Mouse (Mus musculus) embryonic facial prominence, embryonic 14.5 days (tissue): ENCODE data around the gene Ltv1. TPM values are rescaled to one million over a fixed set of nuclear protein-coding genes. Genes with fewer than 3 reads are reported as not detected.
"Not testable (repeated sequence)": the region's sequence is repeated elsewhere in the genome, so short reads cannot be mapped to it uniquely, and the experiment has no call there.

Experiments
- ATAC-seq: fragments of 200-750 bp; cut with Nextera tagmentation; 2 replicates; pipeline ENCODE4 v1.8.0; 2017; ENCODE audit warnings: low read depth, moderate number of reproducible peaks, moderate TSS enrichment
- DNase-seq: peaks from one replicate; pipeline ENCODE4 v3.0.0-alpha.2; 2015; ENCODE audit warnings: low spot score
- H3K27ac ChIP-seq: fragments of 300-500 bp; sonication (generic); replicated peaks from 2 replicates; pipeline ENCODE4 v1.5.1; 2014; ENCODE audit warnings: low read depth, mild to moderate bottlenecking, low read length, moderate library complexity
- H3K27me3 ChIP-seq: fragments of 300-500 bp; sonication (generic); replicated peaks from 2 replicates; pipeline ENCODE4 v1.6.1; 2014; ENCODE audit warnings: low read length; ENCODE audit not compliant: control insufficient read depth, insufficient read depth
- H3K36me3 ChIP-seq: fragments of 300-500 bp; sonication (generic); 2 replicates; pipeline ENCODE4 v1.6.1; 2014; ENCODE audit warnings: low read length, mixed read lengths; ENCODE audit not compliant: control insufficient read depth, insufficient read depth
- H3K4me1 ChIP-seq: fragments of 300-500 bp; sonication (generic); 2 replicates; pipeline ENCODE4 v1.6.1; 2014; ENCODE audit warnings: antibody characterized with exemption, low read length; ENCODE audit not compliant: control insufficient read depth, insufficient read depth
- H3K4me2 ChIP-seq: fragments of 300-500 bp; sonication (generic); 2 replicates; pipeline ENCODE4 v1.6.1; 2014; ENCODE audit warnings: low read depth, mild to moderate bottlenecking, low read length, moderate library complexity, mixed read lengths
- H3K4me3 ChIP-seq: fragments of 300-500 bp; sonication (generic); 2 replicates; pipeline ENCODE4 v1.5.1; 2014; ENCODE audit warnings: low read depth, mild to moderate bottlenecking, low read length
- H3K9ac ChIP-seq: fragments of 300-500 bp; sonication (generic); 2 replicates; pipeline ENCODE4 v1.6.1; 2014; ENCODE audit warnings: low read depth, mild to moderate bottlenecking, low read length, moderate library complexity, mixed read lengths
- H3K9me3 ChIP-seq: fragments of 300-500 bp; sonication (generic); 2 replicates; pipeline ENCODE4 v1.6.1; 2016; ENCODE audit warnings: low read length; ENCODE audit not compliant: control insufficient read depth
- WGBS: fragments of 180-500 bp; shearing (Covaris S2); extraction: QIAGEN DNeasy Blood & Tissue Kit; methylation state at CpG from one replicate; pipeline ENCODE4 v1.1.7; 2014; 5-methylcytosine and 5-hydroxymethylcytosine counted together
- polyA plus RNA-seq: library from polyadenylated mRNA; unstranded; fragments of >200 nt; fragmentation: Nextera tagmentation; extraction: Ambion mirVana; gene quantifications from 2 replicates; pipeline ENCODE4 v1.2.1, GENCODE M21; 2014

Ltv1 gene
- polyA plus RNA-seq, 1 experiment from 2014 or later = 72.2 TPM

GRCm38 (mm10) chr10:13209506-13209905 is 16.5 kb upstream of the Ltv1 start:
- H3K27me3 ChIP-seq = no peaks in the 10 kb centered on the region
- no peak overlapping the region for H3K4me2 ChIP-seq
- peak overlapping the region; percentile 6; the same call in 1 of the 2 replicates for H3K27ac ChIP-seq
- peaks cover 4% of the 10 kb centered on the region; the same call in 1 of the 2 replicates for H3K4me1 ChIP-seq
- no peak overlapping the region for H3K9ac ChIP-seq
- DNase-seq (peak; percentile 49), ATAC-seq (no peak)
- WGBS = 57% methylated on average over 3 of the region's 3 CpGs
- no peaks in the 10 kb centered on the region for H3K9me3 ChIP-seq
- no peaks in the 10 kb centered on the region; the same call in 1 of the 2 replicates for H3K36me3 ChIP-seq
- no peak overlapping the region for H3K4me3 ChIP-seq

GRCm38 (mm10) chr10:13209061-13209460 is 16.1 kb upstream of the Ltv1 start:
- no peak for DNase-seq
- WGBS = 74% methylated on average over 4 of the region's 4 CpGs
- Histone ChIP-seq H3K4me1 (peaks cover 4% of the 10 kb centered on the region; the same call in 1 of the 2 replicates), H3K27ac (peak overlapping the region; percentile 6; the same call in 1 of the 2 replicates), H3K4me2 (no peak overlapping the region), H3K4me3 (no peak overlapping the region), H3K9me3 (no peaks in the 10 kb centered on the region), H3K9ac (no peak overlapping the region), H3K36me3 (no peaks in the 10 kb centered on the region; the same call in 1 of the 2 replicates), H3K27me3 (no peaks in the 10 kb centered on the region)
- no peak for ATAC-seq

- no peak for ATAC-seq
- no peak overlapping the region for H3K4me3 ChIP-seq
- no peak overlapping the region for H3K27ac ChIP-seq
- no peaks in the 10 kb centered on the region for H3K27me3 ChIP-seq
- H3K9me3 ChIP-seq = no peaks in the 10 kb centered on the region
- WGBS = 95% methylated on average over 6 of the region's 6 CpGs
- no peak overlapping the region for H3K9ac ChIP-seq
- H3K4me2 ChIP-seq = no peak overlapping the region
- DNase-seq = no peak
- H3K36me3 ChIP-seq = no peaks in the 10 kb centered on the region
- no peaks in the 10 kb centered on the region for H3K4me1 ChIP-seq
These were observed 8.8 kb upstream of the Ltv1 start for GRCm38 (mm10) chr10:13201741-13202293.

GRCm38 (mm10) chr10:13200862-13201261 is 7.9 kb upstream of the Ltv1 start:
- H3K36me3 ChIP-seq = no peaks in the 10 kb centered on the region
- no peak overlapping the region for H3K27ac ChIP-seq
- H3K9ac ChIP-seq = no peak overlapping the region
- no peaks in the 10 kb centered on the region for H3K27me3 ChIP-seq
- WGBS = 93% methylated on average over 3 of the region's 3 CpGs
- ATAC-seq = no peak
- H3K4me1 ChIP-seq = no peaks in the 10 kb centered on the region
- DNase-seq = no peak
- H3K4me3 ChIP-seq = no peak overlapping the region
- no peaks in the 10 kb centered on the region for H3K9me3 ChIP-seq
- no peak overlapping the region for H3K4me2 ChIP-seq

- Histone ChIP-seq H3K27me3 (no peaks in the 10 kb centered on the region), H3K36me3 (no peaks in the 10 kb centered on the region), H3K27ac (no peak overlapping the region), H3K9me3 (no peaks in the 10 kb centered on the region), H3K9ac (no peak overlapping the region), H3K4me3 (no peak overlapping the region), H3K4me1 (no peaks in the 10 kb centered on the region), H3K4me2 (no peak overlapping the region)
- no peak for ATAC-seq
- DNase-seq = no peak
- WGBS = 100% methylated on average over 1 of the region's 1 CpGs
These were observed 6.3 kb upstream of the Ltv1 start for GRCm38 (mm10) chr10:13199234-13199633.

- no peaks in the 10 kb centered on the region for H3K27me3 ChIP-seq
- peak overlapping the region; percentile 46; the same call in 1 of the 2 replicates for H3K27ac ChIP-seq
- H3K4me3 ChIP-seq = no peak overlapping the region
- H3K36me3 ChIP-seq = no peaks in the 10 kb centered on the region
- peak; percentile 92 for DNase-seq
- H3K9ac ChIP-seq = no peak overlapping the region
- peak; percentile 63; the same call in 1 of the 2 replicates for ATAC-seq
- H3K9me3 ChIP-seq = no peaks in the 10 kb centered on the region
- no peak overlapping the region for H3K4me2 ChIP-seq
- H3K4me1 ChIP-seq = peaks cover 4% of the 10 kb centered on the region
- 53% methylated on average over 8 of the region's 8 CpGs for WGBS
These were observed 4.0 kb upstream of the Ltv1 start for GRCm38 (mm10) chr10:13196872-13197507.

- 89% methylated on average over 7 of the region's 7 CpGs for WGBS
- Histone ChIP-seq H3K4me2 (peak overlapping the region; percentile 71), H3K36me3 (peaks cover 23% of the 10 kb centered on the region), H3K4me3 (peak overlapping the region; percentile 88)
- not testable (repeated sequence) for DNase-seq, ATAC-seq, H3K9ac ChIP-seq, H3K27ac ChIP-seq, H3K27me3 ChIP-seq, H3K4me1 ChIP-seq, H3K9me3 ChIP-seq
These were observed 528 bp upstream of the Ltv1 start for GRCm38 (mm10) chr10:13193496-13193895.

GRCm38 (mm10) chr10:13189881-13190280 is 3.1 kb downstream of the Ltv1 start:
- 84% methylated on average over 5 of the region's 5 CpGs for WGBS
- DNase-seq (no peak), ATAC-seq (no peak)
- H3K4me2 ChIP-seq = no peak overlapping the region
- no peak overlapping the region for H3K9ac ChIP-seq
- peaks cover 52% of the 10 kb centered on the region for H3K36me3 ChIP-seq
- peaks cover 6% of the 10 kb centered on the region for H3K4me1 ChIP-seq
- H3K27me3 ChIP-seq = no peaks in the 10 kb centered on the region
- no peak overlapping the region for H3K27ac ChIP-seq
- no peaks in the 10 kb centered on the region for H3K9me3 ChIP-seq
- no peak overlapping the region for H3K4me3 ChIP-seq

GRCm38 (mm10) chr10:13186754-13187153 is 6.2 kb downstream of the Ltv1 start:
- Histone ChIP-seq H3K27me3 (no peaks in the 10 kb centered on the region), H3K9ac (no peak overlapping the region), H3K36me3 (peaks cover 73% of the 10 kb centered on the region), H3K9me3 (no peaks in the 10 kb centered on the region), H3K27ac (no peak overlapping the region), H3K4me3 (no peak overlapping the region), H3K4me2 (no peak overlapping the region), H3K4me1 (no peaks in the 10 kb centered on the region)
- DNase-seq = peak; percentile 49
- 83% methylated on average over 3 of the region's 3 CpGs for WGBS
- ATAC-seq = no peak
